Mouse (Mus musculus) liver, embryonic 12.5 days (tissue): Measurements from ENCODE around the gene Mdk. TPM values are rescaled to one million over a fixed set of nuclear protein-coding genes. Genes with fewer than 3 reads are reported as not detected.

ENCODE experiments used
- ATAC-seq: fragments of 200-750 bp; cut with Nextera tagmentation; 2 replicates; pipeline ENCODE4 v1.8.0; 2017; ENCODE audit warnings: moderate number of reproducible peaks, mild to moderate bottlenecking, moderate library complexity
- H3K27ac ChIP-seq: fragments of 300-500 bp; sonication (generic); 2 replicates; pipeline ENCODE4 v1.5.1; 2016; ENCODE audit warnings: mild to moderate bottlenecking
- H3K27me3 ChIP-seq: fragments of 300-500 bp; sonication (generic); replicated peaks from 2 replicates; pipeline ENCODE4 v1.6.1; 2016; ENCODE audit warnings: mild to moderate bottlenecking, moderate library complexity
- H3K36me3 ChIP-seq: fragments of 300-500 bp; sonication (generic); 2 replicates; pipeline ENCODE4 v1.6.1; 2016; ENCODE audit warnings: mild to moderate bottlenecking, moderate library complexity
- H3K4me1 ChIP-seq: fragments of 300-500 bp; sonication (generic); 2 replicates; pipeline ENCODE4 v1.6.1; 2016
- H3K4me2 ChIP-seq: fragments of 300-500 bp; sonication (generic); 2 replicates; pipeline ENCODE4 v1.6.1; 2016; ENCODE audit warnings: mild to moderate bottlenecking, moderate library complexity
- H3K4me3 ChIP-seq: fragments of 300-500 bp; sonication (generic); 2 replicates; pipeline ENCODE4 v1.5.1; 2016; ENCODE audit warnings: mild to moderate bottlenecking, moderate library complexity
- H3K9ac ChIP-seq: fragments of 300-500 bp; sonication (generic); 2 replicates; pipeline ENCODE4 v1.6.1; 2016; ENCODE audit warnings: mild to moderate bottlenecking, moderate library complexity
- H3K9me3 ChIP-seq: fragments of 300-500 bp; sonication (generic); replicated peaks from 2 replicates; pipeline ENCODE4 v1.6.1; 2016; ENCODE audit warnings: mild to moderate bottlenecking, moderate library complexity
- WGBS: fragments of 180-500 bp; shearing (Covaris S2); methylation state at CpG from one replicate; pipeline ENCODE4 v1.1.7; 2016; ENCODE audit not compliant: insufficient replicate concordance; 5-methylcytosine and 5-hydroxymethylcytosine counted together
- polyA plus RNA-seq: library from polyadenylated mRNA; unstranded; fragments of >200 nt; fragmentation: Nextera tagmentation; extraction: Ambion mirVana; gene quantifications from 2 replicates; pipeline ENCODE4 v1.2.1, GENCODE M21; 2016

The Mdk gene
- polyA plus RNA-seq, 1 experiment from 2014 or later: 140 TPM

DNA sequence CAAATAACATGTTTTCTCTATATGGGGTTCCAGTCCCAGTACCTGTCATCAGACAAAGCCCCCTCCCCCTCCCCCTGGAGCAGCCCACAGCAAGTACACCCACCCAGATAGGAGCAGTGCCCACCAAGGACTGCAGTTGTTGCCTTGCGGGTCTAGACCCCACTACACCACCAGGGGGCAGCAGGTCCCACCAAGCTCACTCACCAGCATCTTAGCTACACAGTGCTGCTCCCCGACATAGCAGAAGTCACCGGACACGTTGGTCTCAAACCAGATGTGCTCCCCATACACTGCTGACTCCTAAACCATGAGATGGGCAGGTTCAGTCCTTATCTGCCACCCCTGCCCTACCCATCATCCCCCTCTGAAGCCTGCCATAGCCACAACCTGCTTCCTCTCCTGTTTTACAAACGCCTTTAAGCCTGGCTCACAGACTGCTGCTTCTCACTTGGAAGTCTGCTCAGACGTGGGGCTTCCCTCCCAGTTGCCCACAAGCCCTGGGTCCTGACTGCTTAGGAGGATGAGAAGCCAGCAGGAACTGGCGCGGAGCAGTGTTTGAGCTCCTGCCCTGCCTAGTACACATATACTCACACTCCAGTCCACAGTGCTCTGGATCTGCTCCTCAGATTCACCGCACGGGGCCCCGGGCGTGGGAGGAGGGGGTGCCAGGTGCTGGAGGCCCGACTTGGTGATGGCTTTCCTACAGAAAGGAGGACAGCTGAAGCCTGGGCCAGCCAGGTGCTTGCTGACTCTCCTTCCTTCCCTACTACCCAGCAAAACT lies 12.3 kb upstream of the Mdk start:
- Histone ChIP-seq H3K4me2 (peak overlapping the region; percentile 44), H3K9me3 (no peaks in the 10 kb centered on the region), H3K27ac (peak overlapping the region; percentile 67), H3K36me3 (peaks cover 68% of the 10 kb centered on the region), H3K27me3 (no peaks in the 10 kb centered on the region), H3K9ac (peak overlapping the region; percentile 39), H3K4me3 (0 out of 2 replicates have a peak overlapping the region, but pooled peaks have one; percentile 1), H3K4me1 (peaks cover 59% of the 10 kb centered on the region)
- ATAC-seq: peak; percentile 40
- 36% methylated on average over 13 of the region's 13 CpGs for WGBS

DNA sequence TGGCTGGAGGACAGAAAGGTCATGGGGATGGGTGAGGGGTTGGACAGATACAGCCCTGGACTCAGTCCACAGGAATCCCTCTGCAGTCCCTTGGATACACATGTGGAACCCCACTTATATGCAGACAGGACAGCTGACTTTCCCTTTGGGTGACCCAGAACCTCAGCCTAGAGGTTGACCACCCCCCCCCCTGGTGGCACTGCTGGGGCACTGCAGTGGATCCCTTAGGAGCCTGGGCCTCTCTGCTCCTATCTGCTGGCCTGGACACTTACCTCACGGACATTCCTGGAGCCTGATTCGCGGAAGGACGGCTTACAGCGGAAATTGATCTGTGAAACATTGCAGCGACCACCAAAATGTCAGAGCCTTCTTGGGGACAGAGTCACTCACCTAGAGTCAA lies 10.3 kb upstream of the Mdk start:
- no peak for ATAC-seq
- 82% methylated on average over 6 of the region's 6 CpGs for WGBS
- Histone ChIP-seq H3K9ac (no peak overlapping the region), H3K27ac (no peak overlapping the region), H3K9me3 (no peaks in the 10 kb centered on the region), H3K36me3 (peaks cover 88% of the 10 kb centered on the region), H3K27me3 (no peaks in the 10 kb centered on the region), H3K4me1 (peaks cover 39% of the 10 kb centered on the region), H3K4me3 (no peak overlapping the region), H3K4me2 (no peak overlapping the region)

DNA sequence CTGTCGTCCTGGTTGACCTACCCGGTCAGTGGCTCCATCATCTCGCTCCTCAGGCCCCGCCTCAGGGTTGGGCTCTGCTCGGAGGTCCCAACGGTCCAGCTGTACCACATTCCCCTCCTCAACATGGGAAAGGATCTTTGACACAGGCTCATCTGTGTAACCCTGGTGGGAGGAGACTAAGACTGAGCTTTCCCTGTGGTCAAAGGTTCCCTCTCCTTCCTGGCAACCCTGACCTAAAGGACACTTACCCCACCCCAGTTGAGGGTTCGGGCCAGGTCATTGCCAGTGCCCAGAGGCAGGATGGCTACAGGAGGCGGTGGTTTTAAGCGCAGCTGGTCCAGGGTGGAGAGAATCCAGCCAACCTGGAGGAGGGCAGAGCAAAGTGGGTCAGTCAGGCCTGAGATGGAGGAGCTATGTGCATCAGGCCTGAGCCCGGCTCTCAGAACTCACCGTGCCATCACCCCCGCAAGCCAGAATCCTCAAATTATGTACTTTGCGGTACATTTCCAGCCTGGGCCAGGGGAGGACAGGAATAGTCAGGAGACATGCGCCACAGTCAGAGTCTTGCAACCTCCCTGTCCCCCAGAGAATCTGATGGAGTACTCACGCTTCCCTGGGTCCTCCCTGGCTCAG lies 7.3 kb upstream of the Mdk start:
- H3K36me3 ChIP-seq: peaks cover 96% of the 10 kb centered on the region
- H3K9me3 ChIP-seq: no peaks in the 10 kb centered on the region
- H3K9ac ChIP-seq: no peak overlapping the region
- H3K4me1 ChIP-seq: peaks cover 15% of the 10 kb centered on the region
- H3K4me3 ChIP-seq: no peak overlapping the region
- H3K4me2 ChIP-seq: no peak overlapping the region
- no peaks in the 10 kb centered on the region for H3K27me3 ChIP-seq
- no peak overlapping the region for H3K27ac ChIP-seq
- no peak for ATAC-seq
- WGBS: 89% methylated on average over 15 of the region's 15 CpGs

DNA sequence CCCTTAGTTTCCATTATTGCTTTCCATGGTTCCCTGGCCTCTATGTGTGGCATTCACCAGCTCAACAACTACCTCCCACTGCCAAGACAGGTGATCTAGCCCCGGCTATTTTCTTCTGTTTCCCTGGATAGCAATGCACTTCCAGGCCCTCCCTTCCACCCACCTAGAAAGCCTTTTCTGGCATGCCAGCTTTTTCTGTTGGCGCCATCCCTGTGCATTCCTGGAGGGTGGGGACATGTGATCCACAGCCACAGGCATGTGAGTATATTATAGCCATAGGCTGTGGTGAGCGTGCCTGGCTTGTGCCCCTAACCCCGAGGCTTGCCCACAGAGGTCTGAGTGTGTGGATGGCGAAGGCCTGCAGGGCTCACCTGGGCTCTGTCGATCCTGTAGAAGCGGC lies 4.1 kb upstream of the Mdk start:
- Histone ChIP-seq H3K9me3 (no peaks in the 10 kb centered on the region), H3K36me3 (peaks cover 86% of the 10 kb centered on the region)
- WGBS: 88% methylated on average over 7 of the region's 7 CpGs

DNA sequence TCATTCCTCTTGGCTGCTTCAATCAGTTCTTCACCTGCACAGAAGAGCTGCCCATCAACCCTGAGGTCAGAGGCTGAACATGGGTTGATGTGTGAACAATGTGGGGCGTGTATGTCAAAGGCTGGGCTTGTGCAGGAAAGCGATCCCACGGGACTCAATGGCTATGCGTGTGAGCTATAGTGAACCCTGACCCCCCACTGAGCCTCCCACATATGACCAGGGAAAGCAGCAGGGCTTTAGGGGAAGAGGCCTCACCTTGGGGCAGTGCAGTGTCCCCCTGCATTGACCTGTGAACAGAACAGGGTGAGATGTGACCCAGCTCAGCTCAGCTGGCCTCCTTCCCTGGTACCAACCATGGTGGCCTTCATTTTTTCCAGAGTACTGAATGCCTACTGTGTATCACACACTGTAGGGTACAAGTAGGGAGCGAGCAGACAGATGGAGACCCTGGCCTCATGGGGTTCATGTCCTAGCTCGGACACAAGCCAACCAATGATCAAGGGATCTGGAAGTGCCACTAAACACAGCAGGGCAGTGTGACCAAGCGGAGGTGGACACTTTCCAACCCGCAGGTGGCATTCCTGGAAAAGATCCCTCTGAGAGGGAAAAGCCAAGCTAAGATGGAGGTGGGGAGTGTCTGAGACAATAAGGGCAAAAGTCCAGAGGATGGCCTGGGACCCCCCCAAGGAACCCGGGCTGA lies 2.9 kb upstream of the Mdk start:
- WGBS: 83% methylated on average over 9 of the region's 9 CpGs
- Histone ChIP-seq H3K4me1 (peaks cover 50% of the 10 kb centered on the region), H3K9me3 (no peaks in the 10 kb centered on the region), H3K4me2 (no peak overlapping the region), H3K4me3 (no peak overlapping the region), H3K27ac (no peak overlapping the region), H3K36me3 (peaks cover 74% of the 10 kb centered on the region), H3K9ac (no peak overlapping the region), H3K27me3 (peaks cover 20% of the 10 kb centered on the region)
- ATAC-seq: no peak

More for the DNA sequence above, 4.1 kb upstream of the Mdk start:
- Histone ChIP-seq H3K4me1 (peaks cover 38% of the 10 kb centered on the region), H3K27me3 (peaks cover 8% of the 10 kb centered on the region), H3K4me3 (no peak overlapping the region), H3K9ac (no peak overlapping the region), H3K27ac (no peak overlapping the region), H3K4me2 (no peak overlapping the region)
- no peak for ATAC-seq

DNA sequence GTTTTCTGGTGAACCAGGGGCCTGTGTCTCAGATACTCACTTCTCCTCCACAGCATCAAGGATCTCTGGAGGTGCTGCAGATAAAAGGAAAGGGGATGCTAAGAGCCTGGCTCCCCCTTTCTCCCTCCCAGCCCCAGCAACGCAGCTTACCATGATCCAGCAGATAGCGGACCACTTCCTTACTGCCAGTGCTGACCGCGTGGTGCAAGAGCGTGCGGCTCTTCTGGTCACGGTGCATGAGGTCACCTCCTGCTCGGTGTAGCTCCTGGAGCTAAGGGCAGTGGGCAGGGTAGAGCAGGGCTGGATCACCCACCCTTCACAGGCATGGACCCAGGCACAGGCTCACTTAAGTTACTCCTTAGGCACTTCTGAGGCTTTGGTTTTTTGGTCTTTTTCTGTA lies 1.9 kb upstream of the Mdk start:
- ATAC-seq: peak; percentile 11; the same call in 1 of the 2 replicates

DNA sequence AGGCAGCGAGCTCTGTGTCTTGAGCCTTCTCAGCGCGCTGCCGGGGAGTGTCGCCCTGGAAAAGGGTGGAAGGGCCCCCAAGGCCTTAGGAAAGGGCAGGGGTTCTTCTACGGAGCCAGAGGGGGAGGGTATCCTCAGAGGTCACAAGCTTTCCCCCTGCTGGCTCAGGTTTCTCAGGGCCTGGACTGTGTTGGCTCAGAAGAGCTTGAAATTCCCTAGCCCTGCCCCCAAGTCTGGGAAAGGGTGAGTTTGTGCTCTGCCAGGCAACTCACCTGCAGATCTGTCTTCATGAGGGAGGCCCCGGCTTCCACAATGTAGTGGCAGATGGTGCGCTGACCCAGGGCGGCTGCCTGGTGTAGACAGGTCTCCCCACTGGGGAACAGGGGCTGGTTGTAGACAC lies 1.4 kb upstream of the Mdk start:
- ATAC-seq: no peak
- Histone ChIP-seq H3K4me1 (peaks cover 55% of the 10 kb centered on the region), H3K27ac (peak overlapping the region; percentile 64), H3K4me2 (no peak overlapping the region), H3K9me3 (no peaks in the 10 kb centered on the region), H3K36me3 (peaks cover 59% of the 10 kb centered on the region), H3K27me3 (peaks cover 31% of the 10 kb centered on the region), H3K4me3 (no peak overlapping the region), H3K9ac (no peak overlapping the region)
- 75% methylated on average over 9 of the region's 9 CpGs for WGBS

More for the DNA sequence above, 1.9 kb upstream of the Mdk start:
- Histone ChIP-seq H3K27me3 (peaks cover 26% of the 10 kb centered on the region), H3K27ac (no peak overlapping the region), H3K4me2 (no peak overlapping the region), H3K9me3 (no peaks in the 10 kb centered on the region), H3K4me1 (peaks cover 54% of the 10 kb centered on the region), H3K36me3 (peaks cover 64% of the 10 kb centered on the region), H3K4me3 (no peak overlapping the region), H3K9ac (no peak overlapping the region)
- 35% methylated on average over 8 of the region's 8 CpGs for WGBS

DNA sequence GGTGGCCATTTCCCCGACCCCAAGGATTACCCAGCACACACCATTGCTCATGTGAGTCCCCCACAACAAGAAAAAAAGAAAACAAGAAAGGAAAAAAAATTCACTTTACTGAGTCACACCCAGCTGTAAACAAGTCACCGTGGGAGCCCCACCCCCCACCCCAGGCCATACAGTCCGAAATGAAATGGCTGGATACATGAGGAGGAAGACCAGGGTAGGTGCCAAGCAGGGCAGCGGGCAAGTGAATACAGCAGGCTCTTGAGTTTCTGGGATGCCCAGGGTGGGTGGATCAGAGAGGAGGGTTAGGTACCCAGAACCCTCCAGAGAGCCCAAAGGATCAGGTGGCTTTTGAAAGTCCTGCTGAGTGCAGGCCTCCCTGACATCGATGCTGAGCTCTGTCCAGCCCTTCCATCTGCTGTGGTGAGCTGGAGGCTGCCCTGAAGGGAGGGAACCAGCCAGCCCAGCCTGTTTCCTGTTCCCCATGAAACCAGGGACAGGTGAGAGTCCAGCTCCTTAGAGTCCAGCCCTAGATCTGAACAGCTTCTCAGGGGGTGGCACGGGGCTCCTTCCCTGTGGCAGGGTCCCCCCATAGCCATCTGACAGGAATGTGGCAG lies 747 bp upstream of the Mdk start:
- Histone ChIP-seq H3K4me1 (peaks cover 61% of the 10 kb centered on the region), H3K4me3 (peak overlapping the region; percentile 50), H3K27me3 (peaks cover 33% of the 10 kb centered on the region), H3K9me3 (no peaks in the 10 kb centered on the region), H3K4me2 (peak overlapping the region; percentile 73), H3K9ac (peak overlapping the region; percentile 55), H3K36me3 (peaks cover 53% of the 10 kb centered on the region), H3K27ac (peak overlapping the region; percentile 64)
- WGBS: 22% methylated on average over 6 of the region's 6 CpGs
- ATAC-seq: peak; percentile 28; the same call in 1 of the 2 replicates

DNA sequence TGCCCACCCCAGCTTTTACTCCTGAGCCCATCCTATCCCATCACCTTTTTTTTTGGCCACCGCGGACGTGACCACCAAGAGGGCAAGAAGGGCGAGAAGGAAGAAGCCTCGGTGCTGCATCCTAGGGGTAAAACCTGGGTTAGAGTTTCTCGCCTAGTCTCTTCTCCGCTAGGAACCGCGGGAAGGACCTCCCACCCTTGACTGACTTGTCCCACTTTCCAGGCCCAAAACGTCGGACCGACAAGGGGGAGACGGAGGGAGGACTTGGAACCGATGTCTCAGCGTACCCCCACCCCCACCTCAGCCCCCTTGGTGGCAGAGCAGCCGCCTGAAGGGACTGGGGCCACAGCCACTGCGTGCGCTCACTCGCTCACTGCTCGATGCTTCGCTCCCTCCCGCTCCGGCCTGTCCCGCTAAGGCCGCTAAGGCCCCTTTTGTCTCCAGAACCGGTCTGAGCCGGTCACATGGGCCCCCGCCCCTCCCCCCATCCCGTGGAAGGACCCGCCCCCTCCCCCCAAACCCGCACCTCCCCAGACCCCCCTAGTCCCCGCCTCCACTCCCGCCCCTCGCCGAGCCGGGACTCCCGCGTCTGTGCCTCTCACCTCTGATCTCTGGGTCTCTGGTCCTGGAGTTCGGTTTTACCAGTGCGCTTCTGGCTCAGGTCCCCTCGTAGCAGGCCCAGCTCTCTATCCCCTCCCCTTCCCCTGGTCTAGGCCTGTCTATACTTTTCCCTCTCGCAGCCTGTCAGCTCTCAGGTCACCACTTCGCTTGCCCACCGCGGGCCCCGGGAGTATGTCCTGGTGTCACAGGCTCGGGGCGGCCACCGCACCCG lies 553 bp downstream of the Mdk start:
- peak overlapping the region; percentile 73 for H3K4me2 ChIP-seq
- no peaks in the 10 kb centered on the region for H3K9me3 ChIP-seq
- H3K27me3 ChIP-seq: peaks cover 35% of the 10 kb centered on the region
- peak; percentile 25 for ATAC-seq
- WGBS: 9% methylated on average over 47 of the region's 50 CpGs
- peak overlapping the region; percentile 50 for H3K4me3 ChIP-seq
- H3K4me1 ChIP-seq: peaks cover 72% of the 10 kb centered on the region
- H3K27ac ChIP-seq: peak overlapping the region; percentile 64
- peak overlapping the region; percentile 55 for H3K9ac ChIP-seq
- H3K36me3 ChIP-seq: peaks cover 40% of the 10 kb centered on the region

DNA sequence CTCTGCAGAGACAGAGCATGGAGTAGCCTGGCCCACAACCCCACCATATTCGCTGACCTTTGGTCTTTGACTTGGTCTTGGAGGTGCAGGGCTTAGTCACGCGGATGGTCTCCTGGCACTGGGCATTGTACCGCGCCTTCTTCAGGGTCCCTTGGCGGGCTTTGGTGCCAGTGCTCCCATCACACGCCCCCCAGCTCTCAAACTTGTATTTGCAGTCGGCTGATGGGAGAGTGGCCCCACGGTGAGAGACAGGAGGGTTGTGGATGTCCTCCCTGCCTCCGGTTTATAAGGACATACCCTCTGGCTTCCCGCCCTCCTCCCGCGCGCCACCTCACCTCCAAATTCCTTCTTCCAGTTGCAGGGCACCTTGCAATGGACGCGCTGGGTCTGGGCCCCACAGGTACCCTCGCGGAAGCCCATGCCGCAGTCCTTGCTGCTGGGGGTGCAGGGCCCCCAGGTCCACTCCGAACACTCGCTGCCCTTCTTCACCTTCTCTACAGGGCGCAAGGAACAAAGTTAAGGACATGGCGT lies 1.3 kb downstream of the Mdk start:
- peaks cover 32% of the 10 kb centered on the region for H3K36me3 ChIP-seq
- WGBS: 27% methylated on average over 23 of the region's 23 CpGs
- peak overlapping the region; percentile 73 for H3K4me2 ChIP-seq
- H3K9me3 ChIP-seq: no peaks in the 10 kb centered on the region
- peak overlapping the region; percentile 64; the same call in 1 of the 2 replicates for H3K27ac ChIP-seq
- peaks cover 42% of the 10 kb centered on the region for H3K27me3 ChIP-seq
- H3K9ac ChIP-seq: peak overlapping the region; percentile 55
- no peak for ATAC-seq
- H3K4me1 ChIP-seq: peaks cover 72% of the 10 kb centered on the region
- peak overlapping the region; percentile 50 for H3K4me3 ChIP-seq

DNA sequence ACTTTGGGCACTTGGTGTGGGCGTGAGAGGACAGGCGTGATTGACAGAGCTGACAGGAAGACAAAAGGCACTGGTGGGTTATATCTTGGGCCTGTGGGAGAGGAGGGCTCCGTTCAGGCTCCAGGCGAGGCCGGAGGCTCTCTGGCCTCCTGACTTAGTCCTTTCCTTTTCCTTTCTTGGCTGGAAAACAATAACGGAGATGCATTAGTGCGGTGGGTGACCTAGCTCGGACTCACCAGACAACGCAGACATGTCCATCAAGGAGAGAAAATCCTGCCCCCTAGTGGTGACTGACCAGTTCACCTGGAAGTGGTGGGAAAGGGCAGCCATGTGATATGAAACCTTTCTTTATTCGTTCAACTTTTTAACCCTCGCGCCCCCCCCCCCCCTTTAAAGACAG lies 2.2 kb downstream of the Mdk start:
- Histone ChIP-seq H3K4me1 (peaks cover 75% of the 10 kb centered on the region), H3K4me2 (peak overlapping the region; percentile 73), H3K27ac (no peak overlapping the region), H3K4me3 (peak overlapping the region; percentile 50), H3K9ac (no peak overlapping the region), H3K9me3 (no peaks in the 10 kb centered on the region), H3K36me3 (peaks cover 23% of the 10 kb centered on the region), H3K27me3 (peaks cover 51% of the 10 kb centered on the region)
- WGBS: 24% methylated on average over 12 of the region's 12 CpGs
- no peak for ATAC-seq
